7 mouse cellular contexts compared by ENCODE assay signal in genomic region chr9:110296867-110297627, GRCm38 (mm10). TPM values are rescaled to one million over a fixed set of nuclear protein-coding genes. Genes with fewer than 3 reads are reported as not detected.
DNase-seq lines count a peak whose midpoint lies in the region; ATAC-seq and TF ChIP-seq lines count a peak whose summit lies in the region.

No protein-coding gene starts in this region.

- TF ChIP-seq POLR2A in small intestine, adult 2 months (IDR thresholded peaks at IDR 0.05; ENCODE audit: low read depth, low read length) = no peak

- H3K27me3 ChIP-seq in intestine, postnatal 0 days (replicated peaks; ENCODE audit: control insufficient read depth, insufficient read depth, low read length) = no peaks in the 10 kb centered on the region
- no peaks in the 10 kb centered on the region for H3K27me3 ChIP-seq in midbrain, embryonic 14.5 days (ENCODE audit: control insufficient read depth, insufficient read depth, low read length)
- no peaks in the 10 kb centered on the region for H3K27me3 ChIP-seq in small intestine, adult 2 months (ENCODE audit: control insufficient read depth, insufficient read depth, low read length)

- DNase-seq in adrenal gland, adult 18-20 months (ENCODE audit: low spot score in 2 of 2) = peak; percentile 78 to 81
- DNase-seq in embryo, embryonic 10 days (ENCODE audit: low spot score) = peak; percentile 91
- peak; percentile 49 for DNase-seq in gastrocnemius, postnatal 25 days
- DNase-seq in left cerebral cortex, postnatal 25 days (ENCODE audit: low spot score in 2 of 2) = peak; percentile 86 to 92
- DNase-seq in midbrain, embryonic 14.5 days = peak; percentile 95

- H3K4me2 ChIP-seq in intestine, postnatal 0 days (replicated peaks; ENCODE audit: low read depth) = no peak overlapping the region
- H3K4me2 ChIP-seq in midbrain, embryonic 14.5 days (ENCODE audit: low read length) = no peak overlapping the region

- H3K9ac ChIP-seq in intestine, postnatal 0 days (ENCODE audit: low read depth, low read length) = no peak overlapping the region
- no peak overlapping the region for H3K9ac ChIP-seq in midbrain, embryonic 14.5 days (replicated peaks; ENCODE audit: low read length)

- H3K36me3 ChIP-seq in intestine, postnatal 0 days (ENCODE audit: control insufficient read depth, insufficient read depth) = no peaks in the 10 kb centered on the region
- H3K36me3 ChIP-seq in midbrain, embryonic 14.5 days (ENCODE audit: control insufficient read depth, insufficient read depth, low read length) = no peaks in the 10 kb centered on the region
- H3K36me3 ChIP-seq in small intestine, adult 2 months (ENCODE audit: control insufficient read depth, insufficient read depth, low read length) = no peaks in the 10 kb centered on the region

- no peak overlapping the region for H3K27ac ChIP-seq in intestine, postnatal 0 days (ENCODE audit: low read depth, low read length)
- H3K27ac ChIP-seq in midbrain, embryonic 14.5 days (replicated peaks; ENCODE audit: low read depth, low read length) = no peak overlapping the region
- H3K27ac ChIP-seq in small intestine, adult 2 months (ENCODE audit: insufficient read depth, low read depth, low read length) = no peak overlapping the region

- H3K9me3 ChIP-seq in intestine, postnatal 0 days (ENCODE audit: control insufficient read depth) = no peaks in the 10 kb centered on the region
- H3K9me3 ChIP-seq in midbrain, embryonic 14.5 days (ENCODE audit: control insufficient read depth, low read length) = no peaks in the 10 kb centered on the region

- no peak overlapping the region for H3K4me3 ChIP-seq in intestine, postnatal 0 days (ENCODE audit: low read depth, low read length)
- H3K4me3 ChIP-seq in midbrain, embryonic 14.5 days (replicated peaks; ENCODE audit: low read depth, low read length) = no peak overlapping the region
- no peak overlapping the region for H3K4me3 ChIP-seq in small intestine, adult 2 months (ENCODE audit: low read depth, low read length)

- peak; percentile 96 for TF ChIP-seq CTCF in intestine, postnatal 0 days (IDR thresholded peaks at IDR 0.05; ENCODE audit: low read depth)
- TF ChIP-seq CTCF in small intestine, adult 2 months (IDR thresholded peaks at IDR 0.05; ENCODE audit: extremely low read depth, insufficient read length, insufficient replicate concordance, low read depth, low read length) = peak; percentile 90; the same call in 1 of the 2 replicates

- peak; percentile 53; the same call in 1 of the 2 replicates for ATAC-seq in intestine, postnatal 0 days
- ATAC-seq in midbrain, embryonic 14.5 days (ENCODE audit: low FRiP score, low TSS enrichment) = peak; percentile 55; the same call in 1 of the 2 replicates

- 5% methylated on average over 5 of the region's 5 CpGs for WGBS in intestine, postnatal 0 days
- 4% methylated on average over 5 of the region's 5 CpGs for WGBS in midbrain, embryonic 14.5 days
- WGBS in small intestine, adult 2 months = 0% methylated on average over 5 of the region's 5 CpGs

- H3K4me1 ChIP-seq in intestine, postnatal 0 days (replicated peaks; ENCODE audit: control insufficient read depth, insufficient read depth, low read length) = no peaks in the 10 kb centered on the region
- H3K4me1 ChIP-seq in midbrain, embryonic 14.5 days (ENCODE audit: control insufficient read depth, insufficient read depth, low read length) = no peaks in the 10 kb centered on the region
- H3K4me1 ChIP-seq in small intestine, adult 2 months (ENCODE audit: control insufficient read depth, insufficient read depth, insufficient read length, low read length) = no peaks in the 10 kb centered on the region

- intact Hi-C loops in left cerebral cortex, postnatal 25 days (cut with DNase I) = loop anchor here (2.0 to 10.0 kb wide), 4 partner anchors 48 to 192 kb away; no protein-coding TSS in a partner anchor

RNA-seq across cellular contexts. Expression of gene Elp6, which starts 7.9 kb away (rescaled TPM):
- total RNA-seq in adrenal gland, adult 18-20 months (2021) = 1 to 10 TPM; 6.1 to 7.7 TPM
- 1 to 10 TPM; 2.4 to 2.6 TPM for total RNA-seq in gastrocnemius, postnatal 25 days (2021)
- polyA plus RNA-seq in intestine, postnatal 0 days (2015; fragmentation: Nextera tagmentation; extraction: Ambion mirVana) = 6.3 and 7.5 TPM in 2 replicates
- total RNA-seq in left cerebral cortex, postnatal 25 days (2021) = 10 to 100 TPM; 12.7 to 13.3 TPM
- 43.4 and 43.5 TPM in 2 replicates for polyA plus RNA-seq in midbrain, embryonic 14.5 days (2014; fragmentation: Nextera tagmentation; extraction: Ambion mirVana)
- polyA plus RNA-seq in small intestine, adult 2 months (2012; rRNA removed) = 3.7 and 5.7 TPM in 2 replicates

RNA-seq across cellular contexts. Expression of gene Scap, which starts 36.0 kb away (rescaled TPM):
- total RNA-seq in adrenal gland, adult 18-20 months (2021) = 100 to 1,000 TPM in 1 of 2 experiments, 10 to 100 TPM in 1; 63.2 to 118 TPM
- 10 to 100 TPM; 17.0 to 21.5 TPM for total RNA-seq in gastrocnemius, postnatal 25 days (2021)
- 14.9 and 15.7 TPM in 2 replicates for polyA plus RNA-seq in intestine, postnatal 0 days (2015; fragmentation: Nextera tagmentation; extraction: Ambion mirVana)
- total RNA-seq in left cerebral cortex, postnatal 25 days (2021) = 10 to 100 TPM; 87.6 to 95.2 TPM
- 50.5 and 52.4 TPM in 2 replicates for polyA plus RNA-seq in midbrain, embryonic 14.5 days (2014; fragmentation: Nextera tagmentation; extraction: Ambion mirVana)
- polyA plus RNA-seq in small intestine, adult 2 months (2012; rRNA removed) = 26.5 and 34.9 TPM in 2 replicates

RNA-seq across cellular contexts. Expression of gene Cspg5, which starts 53.5 kb away (rescaled TPM):
- 10 to 100 TPM; 13.3 to 22.4 TPM for total RNA-seq in adrenal gland, adult 18-20 months (2021)
- under 1 TPM; 0.19 to 0.31 TPM for total RNA-seq in gastrocnemius, postnatal 25 days (2021)
- polyA plus RNA-seq in intestine, postnatal 0 days (2015; fragmentation: Nextera tagmentation; extraction: Ambion mirVana) = 2.9 and 3.2 TPM in 2 replicates
- total RNA-seq in left cerebral cortex, postnatal 25 days (2021) = 100 to 1,000 TPM; 376 to 397 TPM
- 105 and 178 TPM in 2 replicates for polyA plus RNA-seq in midbrain, embryonic 14.5 days (2014; fragmentation: Nextera tagmentation; extraction: Ambion mirVana)
- polyA plus RNA-seq in small intestine, adult 2 months (2012; rRNA removed) = 0.22 and 0.72 TPM in 2 replicates

Comparison
In these comparisons a context has a peak if more than half of its experiments do, and no peak if none do; other contexts are left out.
1. RNA of gene Cspg5, which starts 53.5 kb away (total RNA-seq): 376 to 397 TPM in left cerebral cortex, postnatal 25 days; 13.3 to 22.4 TPM in adrenal gland, adult 18-20 months and 0.19 to 0.31 TPM in gastrocnemius, postnatal 25 days; every median in the first group is over 10 times any median in the second.
2. Peak in every context shown above with its lines, with median percentiles within 50 percentile points of each other: DNase-seq.